Mouse (Mus musculus) embryonic facial prominence, embryonic 11.5 days (tissue): ENCODE measurements at regions not wholly inside any gene's neighbourhood (a gene's known extent, or its start where the extent isn't known, plus 50 kb on each side); places are given as distances from the start of the nearest gene placed in this dataset.
"Not testable (repeated sequence)": the region's sequence is repeated elsewhere in the genome, so short reads cannot be mapped to it uniquely, and the experiment has no call there.

Experiments used
- ATAC-seq: fragments of 200-750 bp; cut with Nextera tagmentation; replicated peaks from 2 replicates; pipeline ENCODE4 v1.8.0; 2017; ENCODE audit warnings: low read depth; ENCODE audit not compliant: insufficient number of reproducible peaks, low FRiP score, low TSS enrichment
- DNase-seq: peaks from one replicate; pipeline ENCODE4 v3.0.0-alpha.2; 2015; ENCODE audit warnings: low spot score
- H3K27ac ChIP-seq: fragments of 300-500 bp; sonication (generic); replicated peaks from 2 replicates; pipeline ENCODE4 v1.5.1; 2014; ENCODE audit warnings: mild to moderate bottlenecking, low read depth, low read length, control low read depth
- H3K27me3 ChIP-seq: fragments of 300-500 bp; sonication (generic); 2 replicates; pipeline ENCODE4 v1.6.1; 2014; ENCODE audit warnings: mild to moderate bottlenecking, low read length, moderate library complexity, mixed read lengths; ENCODE audit not compliant: control insufficient read depth, insufficient read depth
- H3K36me3 ChIP-seq: fragments of 300-500 bp; sonication (generic); replicated peaks from 2 replicates; pipeline ENCODE4 v1.6.1; 2014; ENCODE audit warnings: low read depth, mild to moderate bottlenecking, low read length, moderate library complexity, mixed read lengths; ENCODE audit not compliant: control insufficient read depth, insufficient read depth
- H3K4me1 ChIP-seq: fragments of 300-500 bp; sonication (generic); 2 replicates; pipeline ENCODE4 v1.6.1; 2014; ENCODE audit warnings: low read length, mixed read lengths; ENCODE audit not compliant: control insufficient read depth, insufficient read depth
- H3K4me2 ChIP-seq: fragments of 300-500 bp; sonication (generic); 2 replicates; pipeline ENCODE4 v1.6.1; 2014; ENCODE audit warnings: low read depth, mild to moderate bottlenecking, control low read depth, low read length, moderate library complexity
- H3K4me3 ChIP-seq: fragments of 300-500 bp; sonication (generic); 2 replicates; pipeline ENCODE4 v1.5.1; 2014; ENCODE audit warnings: low read depth, low read length, control low read depth
- H3K9ac ChIP-seq: fragments of 300-500 bp; sonication (generic); replicated peaks from 2 replicates; pipeline ENCODE4 v1.6.1; 2014; ENCODE audit warnings: mild to moderate bottlenecking, control low read depth, low read length
- H3K9me3 ChIP-seq: fragments of 300-500 bp; sonication (generic); replicated peaks from 2 replicates; pipeline ENCODE4 v1.6.1; 2016; ENCODE audit warnings: mild to moderate bottlenecking, low read length, inconsistent platforms, mixed read lengths; ENCODE audit not compliant: control insufficient read depth
- WGBS: fragments of 180-500 bp; shearing (Covaris S2); extraction: QIAGEN DNeasy Blood & Tissue Kit; methylation state at CpG from one replicate; pipeline ENCODE4 v1.1.7; 2014; 5-methylcytosine and 5-hydroxymethylcytosine counted together

DNA sequence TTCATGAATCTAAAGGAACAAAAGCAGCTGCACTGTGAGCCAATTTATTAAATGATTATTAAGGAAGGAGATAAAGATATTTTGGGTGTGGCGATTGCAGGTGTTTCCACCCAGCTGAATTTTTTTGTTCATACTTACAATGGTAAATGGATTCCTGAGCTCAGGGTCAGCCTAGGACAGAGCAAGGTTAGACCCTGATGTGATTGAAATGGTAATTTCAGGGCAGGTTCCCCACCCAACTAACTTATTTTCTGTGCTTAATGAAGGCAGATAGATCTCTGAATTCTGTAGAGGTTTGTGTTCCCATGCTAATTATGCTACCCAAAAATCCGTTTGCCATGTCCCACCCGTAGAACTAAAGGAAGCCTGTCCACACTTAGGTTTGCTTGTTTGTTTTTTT lies 258.8 kb upstream of the St6gal2 start:
- no peak overlapping the region for H3K4me2 ChIP-seq
- H3K27me3 ChIP-seq, result no peaks in the 10 kb centered on the region
- H3K27ac ChIP-seq, result no peak overlapping the region
- WGBS, result 90% methylated on average over 3 of the region's 3 CpGs
- H3K4me3 ChIP-seq, result no peak overlapping the region
- H3K4me1 ChIP-seq, result no peaks in the 10 kb centered on the region
- no peak overlapping the region for H3K9ac ChIP-seq
- DNase-seq (no peak), ATAC-seq (no peak)
- no peaks in the 10 kb centered on the region for H3K9me3 ChIP-seq
- H3K36me3 ChIP-seq, result no peaks in the 10 kb centered on the region

DNA sequence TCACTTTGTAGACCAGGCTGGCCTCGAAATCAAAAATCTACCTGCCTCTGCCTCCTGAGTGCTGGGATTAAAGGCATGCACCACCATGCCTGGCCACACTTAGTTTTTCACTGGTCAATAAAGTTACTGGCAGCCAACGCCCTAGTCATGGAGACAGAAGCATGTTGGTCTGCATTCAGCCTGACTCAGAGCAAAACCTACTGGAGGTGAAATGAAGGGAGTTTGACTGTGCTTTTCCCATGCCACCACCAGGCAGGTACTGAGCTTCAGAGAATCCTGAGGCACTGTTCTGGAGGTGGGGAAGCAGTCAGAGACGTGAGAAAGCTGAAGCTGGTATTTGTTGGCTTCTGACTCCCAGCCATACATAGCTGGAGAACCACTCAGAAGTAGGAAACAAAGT lies 258.4 kb upstream of the St6gal2 start:
- Histone ChIP-seq H3K27me3 (no peaks in the 10 kb centered on the region), H3K9me3 (no peaks in the 10 kb centered on the region), H3K4me1 (no peaks in the 10 kb centered on the region), H3K4me3 (no peak overlapping the region), H3K4me2 (no peak overlapping the region), H3K36me3 (no peaks in the 10 kb centered on the region), H3K27ac (no peak overlapping the region), H3K9ac (no peak overlapping the region)
- ATAC-seq (no peak), DNase-seq (no peak)
- 80% methylated on average over 3 of the region's 3 CpGs for WGBS

DNA sequence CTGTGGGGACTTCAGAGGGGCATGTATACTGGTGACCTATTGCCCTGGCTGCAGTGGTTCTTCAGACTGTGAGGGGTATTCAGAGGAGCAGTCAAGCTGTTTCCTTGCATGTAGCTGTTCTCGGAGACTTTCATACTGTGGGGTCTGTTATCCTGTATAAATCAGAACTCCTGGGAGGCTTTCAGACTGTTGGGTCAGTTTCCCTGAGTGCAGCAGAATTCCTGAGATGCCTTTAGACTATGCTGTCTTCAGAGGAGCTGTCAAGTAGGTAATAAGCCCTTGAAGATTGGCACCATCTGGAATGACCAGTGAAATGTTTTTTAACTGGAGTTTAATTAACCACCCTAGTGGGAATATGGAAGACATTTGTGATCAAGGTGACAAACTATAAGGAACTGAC lies 238.6 kb upstream of the St6gal2 start:
- Histone ChIP-seq H3K9me3 (no peaks in the 10 kb centered on the region), H3K36me3 (no peaks in the 10 kb centered on the region), H3K27me3 (no peaks in the 10 kb centered on the region), H3K4me2 (no peak overlapping the region), H3K4me1 (no peaks in the 10 kb centered on the region), H3K4me3 (no peak overlapping the region), H3K9ac (no peak overlapping the region), H3K27ac (no peak overlapping the region)
- WGBS, result 64% methylated on average over 1 of the region's 1 CpGs
- no peak for ATAC-seq
- DNase-seq, result peak; percentile 1

DNA sequence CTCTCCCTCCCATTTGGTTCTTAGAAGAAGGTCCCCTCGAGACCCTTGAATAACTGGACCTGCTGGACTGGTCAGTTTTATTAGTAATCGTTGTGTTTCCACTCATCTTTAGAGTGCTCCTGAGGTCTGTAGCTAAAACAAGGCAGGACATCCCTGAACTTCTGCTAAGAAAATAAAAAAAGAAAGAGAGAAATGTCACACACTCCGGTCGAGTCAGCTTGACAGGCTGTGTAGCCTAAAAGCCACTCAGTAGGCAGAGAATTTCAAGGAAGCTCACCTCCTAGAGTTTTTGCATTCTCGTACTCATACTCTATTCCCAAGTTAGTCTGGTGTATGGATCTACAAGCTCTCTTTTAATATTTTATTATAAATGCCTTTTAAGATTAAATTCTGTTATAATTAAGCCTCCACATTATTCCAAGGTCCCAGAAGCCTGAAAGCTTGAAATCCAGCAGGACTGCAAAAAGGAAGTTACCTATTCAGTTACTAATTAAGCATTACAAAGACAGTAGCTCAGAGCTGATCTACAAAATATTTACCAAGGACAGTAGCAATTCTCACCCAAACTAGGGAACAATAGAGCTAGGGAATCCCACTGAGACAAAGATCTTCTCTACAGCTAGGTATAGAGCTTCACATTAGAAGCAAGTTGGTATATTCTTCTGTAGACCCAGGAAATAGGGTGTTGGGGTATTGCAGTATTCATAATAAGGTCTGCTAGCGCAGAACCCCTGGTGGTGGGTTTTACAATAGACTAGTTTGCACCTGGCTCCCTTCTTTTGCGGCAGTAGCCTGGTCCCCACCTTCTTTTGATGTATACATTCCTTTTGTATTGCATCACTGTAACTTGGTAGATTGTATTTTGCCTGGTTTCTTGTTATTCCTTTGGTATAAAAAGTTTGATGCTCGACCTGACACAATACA lies 226.7 kb upstream of the St6gal2 start:
- H3K9ac ChIP-seq, H3K4me2 ChIP-seq, H3K4me3 ChIP-seq, DNase-seq, H3K4me1 ChIP-seq, H3K36me3 ChIP-seq, ATAC-seq, H3K9me3 ChIP-seq, H3K27ac ChIP-seq, H3K27me3 ChIP-seq: not testable (repeated sequence)
- 84% methylated on average over 8 of the region's 8 CpGs for WGBS

DNA sequence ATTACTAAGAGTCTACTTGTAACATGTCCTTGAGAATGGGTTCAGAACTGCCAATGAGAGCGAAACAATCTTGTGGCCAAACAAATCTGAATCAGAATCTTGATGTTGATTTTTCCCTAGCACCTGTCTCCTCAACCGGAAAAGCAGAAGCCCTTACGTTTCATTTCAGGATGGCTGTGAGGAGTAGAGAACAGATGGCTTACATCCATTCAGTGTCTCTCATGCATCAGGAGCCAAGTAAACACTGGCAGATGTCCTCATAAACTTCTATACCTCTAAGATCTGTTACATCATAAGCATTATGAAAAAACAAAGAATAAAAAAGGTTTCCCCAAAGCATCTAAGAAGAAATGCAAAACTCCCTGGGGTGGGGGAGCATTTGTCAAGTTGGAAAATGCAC lies 221.1 kb upstream of the St6gal2 start:
- 88% methylated on average over 3 of the region's 3 CpGs for WGBS
- no peak overlapping the region for H3K4me3 ChIP-seq

DNA sequence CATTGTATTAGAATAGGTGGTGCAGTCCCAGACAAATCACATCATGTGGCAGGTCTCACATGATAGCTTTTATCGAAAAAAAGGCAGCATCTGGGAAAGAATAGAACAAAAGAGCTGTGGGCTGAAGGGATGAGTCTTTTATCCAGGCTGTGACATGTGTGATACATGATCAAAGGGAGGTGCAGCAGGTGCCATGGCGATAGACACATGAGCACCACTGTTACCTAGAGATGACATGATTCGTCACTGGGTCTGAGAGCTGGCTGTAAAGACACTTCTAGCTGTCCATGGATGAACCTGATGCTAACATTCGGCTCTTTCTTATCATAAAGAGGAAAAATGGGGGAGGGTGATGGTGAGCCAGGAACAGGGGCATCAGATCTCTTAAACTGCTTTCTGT lies 210.9 kb upstream of the St6gal2 start:
- DNase-seq (no peak), ATAC-seq (no peak)
- Histone ChIP-seq H3K9me3 (no peaks in the 10 kb centered on the region), H3K27ac (no peak overlapping the region), H3K36me3 (no peaks in the 10 kb centered on the region), H3K4me1 (no peaks in the 10 kb centered on the region), H3K4me3 (no peak overlapping the region), H3K4me2 (no peak overlapping the region), H3K27me3 (no peaks in the 10 kb centered on the region), H3K9ac (no peak overlapping the region)
- 87% methylated on average over 4 of the region's 4 CpGs for WGBS

More for the DNA sequence above, 221.1 kb upstream of the St6gal2 start:
- Histone ChIP-seq H3K36me3 (no peaks in the 10 kb centered on the region), H3K9me3 (no peaks in the 10 kb centered on the region), H3K4me1 (no peaks in the 10 kb centered on the region), H3K27ac (no peak overlapping the region), H3K9ac (no peak overlapping the region), H3K4me2 (no peak overlapping the region), H3K27me3 (no peaks in the 10 kb centered on the region)
- DNase-seq (no peak), ATAC-seq (no peak)

DNA sequence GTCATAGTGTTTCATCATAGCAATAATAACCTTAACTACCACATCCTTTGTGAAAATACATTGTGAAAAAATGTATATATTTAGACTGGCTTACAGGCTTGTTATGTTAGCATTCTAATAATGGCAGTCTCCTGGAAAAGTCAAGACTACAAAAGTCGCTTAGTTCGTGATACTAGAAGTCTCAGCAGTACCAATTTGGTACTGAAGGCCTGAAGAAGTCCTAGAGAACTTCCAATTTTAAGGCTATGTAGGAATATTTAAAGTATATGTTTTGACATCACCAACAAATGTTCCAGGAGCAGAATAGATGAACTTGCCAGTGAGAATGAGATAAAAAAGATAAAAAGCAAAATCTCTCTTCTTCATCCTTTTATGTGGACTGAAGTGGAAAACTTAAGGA lies 182.5 kb upstream of the St6gal2 start:
- WGBS, result 95% methylated on average over 2 of the region's 2 CpGs
- Histone ChIP-seq H3K4me1 (no peaks in the 10 kb centered on the region), H3K4me2 (no peak overlapping the region), H3K9ac (no peak overlapping the region), H3K27me3 (no peaks in the 10 kb centered on the region), H3K9me3 (no peaks in the 10 kb centered on the region), H3K4me3 (no peak overlapping the region), H3K27ac (no peak overlapping the region), H3K36me3 (no peaks in the 10 kb centered on the region)
- DNase-seq (no peak), ATAC-seq (no peak)

DNA sequence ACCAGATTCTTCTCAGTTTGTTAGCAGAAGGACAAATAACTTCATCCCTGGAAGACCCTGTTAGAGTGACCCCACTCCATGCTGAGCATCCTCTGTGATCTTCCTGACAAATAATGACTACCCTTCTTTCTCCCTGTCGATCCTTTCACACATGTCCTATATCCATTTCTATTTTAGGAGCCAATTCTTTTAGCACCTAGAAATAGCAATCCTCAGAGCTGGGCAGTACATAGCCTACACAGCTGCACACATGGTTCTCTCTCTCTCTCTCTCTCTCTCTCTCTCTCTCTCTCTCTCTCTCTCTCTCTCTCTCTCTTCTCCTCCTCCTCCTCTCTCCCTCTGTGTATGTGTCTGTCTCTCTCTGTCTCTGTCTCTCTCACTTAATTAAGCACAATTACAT lies 168.6 kb upstream of the St6gal2 start:
- no peak for DNase-seq
- no peaks in the 10 kb centered on the region for H3K9me3 ChIP-seq
- H3K27me3 ChIP-seq, result no peaks in the 10 kb centered on the region

More for the DNA sequence above, 168.6 kb upstream of the St6gal2 start:
- no peaks in the 10 kb centered on the region for H3K4me1 ChIP-seq
- no peak overlapping the region for H3K9ac ChIP-seq
- no peak for ATAC-seq
- no peak overlapping the region for H3K27ac ChIP-seq
- no peaks in the 10 kb centered on the region for H3K36me3 ChIP-seq
- no peak overlapping the region for H3K4me3 ChIP-seq
- H3K4me2 ChIP-seq, result no peak overlapping the region
- 83% methylated on average over 1 of the region's 1 CpGs for WGBS
